Mouse (Mus musculus): Measurements from ENCODE around the gene Lgals4. TPM values are rescaled to one million over a fixed set of nuclear protein-coding genes. Genes with fewer than 3 reads are reported as not detected.

Lgals4 gene
- polyA plus RNA-seq, 1 experiment from 2014 or later: 21.3 TPM

GRCm38 (mm10) chr7:28862817-28863499 lies 29.3 kb downstream of the Lgals4 start:
- H3K27ac ChIP-seq (ENCODE audit: low read depth): no peak overlapping the region
- TF ChIP-seq EP300 (IDR thresholded peaks at IDR 0.05; ENCODE audit: low read depth) (no peak), CTCF (IDR thresholded peaks at IDR 0.05; ENCODE audit: low read depth) (no peak)
- H3K27me3 ChIP-seq (ENCODE audit: insufficient read depth, low read length): no peaks in the 10 kb centered on the region
- 73% methylated on average over 15 of the region's 15 CpGs for WGBS (ENCODE audit: insufficient replicate concordance)
- DNase-seq: no peak
- no peaks in the 10 kb centered on the region for H3K36me3 ChIP-seq (replicated peaks; ENCODE audit: insufficient read depth, low read length)
- no peak for ATAC-seq
- H3K4me3 ChIP-seq (ENCODE audit: low read depth, low read length): no peak overlapping the region
- H3K4me2 ChIP-seq (ENCODE audit: low read depth, low read length): no peak overlapping the region
- no peak overlapping the region for H3K9ac ChIP-seq (replicated peaks)
- H3K9me3 ChIP-seq (ENCODE audit: low read length): no peaks in the 10 kb centered on the region; the same call in 1 of the 2 replicates
- peaks cover 9% of the 10 kb centered on the region; the same call in 1 of the 2 replicates for H3K4me1 ChIP-seq (ENCODE audit: insufficient read depth)

- H3K4me1 ChIP-seq (ENCODE audit: insufficient read depth): peaks cover 9% of the 10 kb centered on the region; the same call in 1 of the 2 replicates
- H3K4me3 ChIP-seq (ENCODE audit: low read depth, low read length): no peak within 1 kb of the TSS
- no peaks in the 10 kb centered on the region; the same call in 1 of the 2 replicates for H3K9me3 ChIP-seq (ENCODE audit: low read length)
- 78% methylated on average over 6 of the region's 6 CpGs for WGBS (ENCODE audit: insufficient replicate concordance)
- H3K9ac ChIP-seq (replicated peaks): no peak within 1 kb of the TSS
- TF ChIP-seq CTCF (IDR thresholded peaks at IDR 0.05; ENCODE audit: low read depth) (no peak), EP300 (IDR thresholded peaks at IDR 0.05; ENCODE audit: low read depth) (no peak)
- no peak for DNase-seq
- ATAC-seq: no peak
- H3K27me3 ChIP-seq (ENCODE audit: insufficient read depth, low read length): no peaks in the 10 kb centered on the region
- H3K27ac ChIP-seq (ENCODE audit: low read depth): no peak within 1 kb of the TSS
- H3K36me3 ChIP-seq (replicated peaks; ENCODE audit: insufficient read depth, low read length): no peaks in the 10 kb centered on the region
- H3K4me2 ChIP-seq (ENCODE audit: low read depth, low read length): no peak within 1 kb of the TSS
Measured at GRCm38 (mm10) chr7:28863540-28863939, 29.9 kb downstream of the Lgals4 start, which contains the start of gene Lgals7. Gene Lgals7, plus strand, starts transcription at chr7:28863853.

GRCm38 (mm10) chr7:28864288-28864750 lies 30.7 kb downstream of the Lgals4 start:
- H3K27me3 ChIP-seq (ENCODE audit: insufficient read depth, low read length): no peaks in the 10 kb centered on the region
- no peak for ATAC-seq
- WGBS (ENCODE audit: insufficient replicate concordance): 63% methylated on average over 9 of the region's 9 CpGs
- no peaks in the 10 kb centered on the region for H3K36me3 ChIP-seq (replicated peaks; ENCODE audit: insufficient read depth, low read length)
- H3K4me3 ChIP-seq (ENCODE audit: low read depth, low read length): no peak overlapping the region
- no peak overlapping the region for H3K9ac ChIP-seq (replicated peaks)
- H3K9me3 ChIP-seq (ENCODE audit: low read length): no peaks in the 10 kb centered on the region; the same call in 1 of the 2 replicates
- TF ChIP-seq EP300 (IDR thresholded peaks at IDR 0.05; ENCODE audit: low read depth) (no peak), CTCF (IDR thresholded peaks at IDR 0.05; ENCODE audit: low read depth) (no peak)
- H3K4me1 ChIP-seq (ENCODE audit: insufficient read depth): peaks cover 9% of the 10 kb centered on the region; the same call in 1 of the 2 replicates
- H3K4me2 ChIP-seq (ENCODE audit: low read depth, low read length): no peak overlapping the region
- H3K27ac ChIP-seq (ENCODE audit: low read depth): no peak overlapping the region
- no peak for DNase-seq

GRCm38 (mm10) chr7:28865481-28866300 lies 32.0 kb downstream of the Lgals4 start:
- H3K9ac ChIP-seq (replicated peaks): 0 out of 2 replicates have a peak overlapping the region, but pooled peaks have one; percentile 6
- 34% methylated on average over 33 of the region's 33 CpGs for WGBS (ENCODE audit: insufficient replicate concordance)
- H3K27me3 ChIP-seq (ENCODE audit: insufficient read depth, low read length): no peaks in the 10 kb centered on the region
- H3K4me2 ChIP-seq (ENCODE audit: low read depth, low read length): peak overlapping the region; percentile 56
- no peaks in the 10 kb centered on the region; the same call in 1 of the 2 replicates for H3K9me3 ChIP-seq (ENCODE audit: low read length)
- no peak overlapping the region for H3K27ac ChIP-seq (ENCODE audit: low read depth)
- DNase-seq (peak; percentile 87), ATAC-seq (peak; percentile 69)
- no peak overlapping the region for H3K4me3 ChIP-seq (ENCODE audit: low read depth, low read length)
- TF ChIP-seq CTCF (IDR thresholded peaks at IDR 0.05; ENCODE audit: low read depth) (peak; percentile 43), EP300 (IDR thresholded peaks at IDR 0.05; ENCODE audit: low read depth) (no peak)
- H3K36me3 ChIP-seq (replicated peaks; ENCODE audit: insufficient read depth, low read length): no peaks in the 10 kb centered on the region
- peaks cover 9% of the 10 kb centered on the region; the same call in 1 of the 2 replicates for H3K4me1 ChIP-seq (ENCODE audit: insufficient read depth)

GRCm38 (mm10) chr7:28866769-28867507 lies 33.3 kb downstream of the Lgals4 start:
- peak overlapping the region; percentile 65; the same call in 1 of the 2 replicates for H3K4me2 ChIP-seq (ENCODE audit: low read depth, low read length)
- ATAC-seq: no peak

More at GRCm38 (mm10) chr7:28866769-28867507, 33.3 kb downstream of the Lgals4 start:
- no peak overlapping the region for H3K27ac ChIP-seq (ENCODE audit: low read depth)
- no peaks in the 10 kb centered on the region for H3K9me3 ChIP-seq (ENCODE audit: low read length)
- WGBS (ENCODE audit: insufficient replicate concordance): 84% methylated on average over 28 of the region's 28 CpGs
- no peak for DNase-seq
- no peak for TF ChIP-seq CTCF (IDR thresholded peaks at IDR 0.05; ENCODE audit: low read depth)
- TF ChIP-seq EP300 (IDR thresholded peaks at IDR 0.05; ENCODE audit: low read depth): no peak
- H3K9ac ChIP-seq (replicated peaks): no peak overlapping the region
- H3K36me3 ChIP-seq (replicated peaks; ENCODE audit: insufficient read depth, low read length): no peaks in the 10 kb centered on the region
- H3K4me1 ChIP-seq (ENCODE audit: insufficient read depth): peaks cover 9% of the 10 kb centered on the region; the same call in 1 of the 2 replicates
- no peak overlapping the region for H3K4me3 ChIP-seq (ENCODE audit: low read depth, low read length)
- no peaks in the 10 kb centered on the region for H3K27me3 ChIP-seq (ENCODE audit: insufficient read depth, low read length)
